Mouse (Mus musculus): Measurements from ENCODE around the gene Rnf8. TPM values are rescaled to one million over a fixed set of nuclear protein-coding genes. Genes with fewer than 3 reads are reported as not detected.

Gene Rnf8
- polyA plus RNA-seq, 1 experiment from 2014 or later = 104 TPM

Small RNA genes lying within 50 kb of the gene (microRNA-seq; reads per million reads assigned to microRNA genes)
- gene Mir7667 = not detected

Other genes starting within 250 kb of the Rnf8 start
- 11.4 and 11.8 TPM in 2 replicates for gene Pim1, start 124.0 kb upstream of the Rnf8 start, polyA plus RNA-seq (2015; fragmentation: Nextera tagmentation; extraction: Ambion mirVana)
- not detected in 2 replicates for gene Gm17657, start 65.2 kb upstream of the Rnf8 start, polyA plus RNA-seq (2015; fragmentation: Nextera tagmentation; extraction: Ambion mirVana)
- 22.0 and 25.9 TPM in 2 replicates for gene Tbc1d22b, start 65.0 kb upstream of the Rnf8 start, polyA plus RNA-seq (2015; fragmentation: Nextera tagmentation; extraction: Ambion mirVana)
- gene Tmem217, start 62.4 kb upstream of the Rnf8 start, polyA plus RNA-seq (2015; fragmentation: Nextera tagmentation; extraction: Ambion mirVana) = 0.50 and 1.1 TPM in 2 replicates
- 2.3 and 2.6 TPM in 2 replicates for gene Gm28043, start 86 bp downstream of the Rnf8 start, polyA plus RNA-seq (2015; fragmentation: Nextera tagmentation; extraction: Ambion mirVana)
- gene Cmtr1, start 45.8 kb downstream of the Rnf8 start, polyA plus RNA-seq (2015; fragmentation: Nextera tagmentation; extraction: Ambion mirVana) = 132 and 146 TPM in 2 replicates
- gene Ccdc167, start 102.3 kb downstream of the Rnf8 start, polyA plus RNA-seq (2015; fragmentation: Nextera tagmentation; extraction: Ambion mirVana) = 9.3 and 11.6 TPM in 2 replicates